ENCODE assay signal across 9 mouse cellular contexts in the genomic region with DNA sequence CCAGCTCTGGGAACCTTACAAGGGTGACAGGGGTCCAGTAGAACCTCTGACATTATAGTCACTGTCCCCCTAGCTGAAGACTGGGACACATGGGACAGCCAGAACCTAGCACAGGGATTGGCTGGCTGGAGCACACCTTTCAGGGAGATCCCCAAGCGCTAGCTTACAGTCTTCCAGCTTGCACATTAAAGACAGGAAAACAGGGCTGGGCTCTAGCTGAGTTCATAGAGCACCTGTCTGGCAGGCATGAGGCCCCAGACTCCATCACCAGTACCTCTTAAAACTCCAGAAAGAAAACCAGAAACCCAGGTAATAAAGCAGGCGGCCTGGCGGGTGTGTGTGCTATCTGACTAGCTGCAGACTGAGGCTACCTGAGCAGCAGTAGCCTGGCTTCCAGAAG. TPM values are rescaled to one million over a fixed set of nuclear protein-coding genes. Genes with fewer than 3 reads are reported as not detected.
DNase-seq lines count a peak whose midpoint lies in the region; ATAC-seq and TF ChIP-seq lines count a peak whose summit lies in the region.
"Had no signal": no experiment of that assay in that cellular context is flagged by ENCODE, and none has a peak within 500 bp of the region (broad histone marks: within the 10 kb centered on the region; RNA-seq: fewer than 3 reads in every experiment).

No protein-coding gene starts in this region.

- ATAC-seq in heart, embryonic 16.5 days (replicated peaks; ENCODE audit: extremely low read depth, insufficient read depth, low FRiP score): no peak
- no peak for ATAC-seq in liver, embryonic 16.5 days (ENCODE audit: low read depth)

- H3K4me1 ChIP-seq in heart, embryonic 10.5 days: peaks cover 71% of the 10 kb centered on the region
- H3K4me1 ChIP-seq in CH12.LX (ENCODE audit: control insufficient read depth in 1 of 2, insufficient read depth in 2 of 2): peaks cover 21 to 74% of the 10 kb centered on the region in 2 experiments
- peaks cover 59% of the 10 kb centered on the region for H3K4me1 ChIP-seq in heart, embryonic 16.5 days (ENCODE audit: control insufficient read depth, insufficient read depth, low read length)
- H3K4me1 ChIP-seq in liver, embryonic 16.5 days (ENCODE audit: control insufficient read depth, low read depth, low read length): peaks cover 52% of the 10 kb centered on the region

- TF ChIP-seq POLR2A in CH12.LX (IDR thresholded peaks at IDR 0.05; ENCODE audit: low read depth, low read length): no peak

- no peak for TF ChIP-seq RAD21 in CH12.LX (IDR thresholded peaks at IDR 0.05; ENCODE audit: low read depth, low read length)

- H3K79me2 ChIP-seq in CH12.LX (replicated peaks; ENCODE audit: control insufficient read depth, extremely low read depth, insufficient read depth, poor library complexity, severe bottlenecking): peaks cover 40% of the 10 kb centered on the region

- in situ Hi-C loops in CH12.LX (cut with MboI; ENCODE audit: low pct_ligation_motif_present, low pct_unique_long_range_greater_than_20kb, low sequenced_read_pairs): no loop called here

- peaks cover 45% of the 10 kb centered on the region for H3K36me3 ChIP-seq in heart, embryonic 10.5 days
- peaks cover 43 to 61% of the 10 kb centered on the region in 2 experiments for H3K36me3 ChIP-seq in CH12.LX (replicated peaks in 1 of 2; ENCODE audit: control insufficient read depth in 1 of 2, insufficient read depth in 1 of 2, low read length in 1 of 2)
- H3K36me3 ChIP-seq in heart, embryonic 16.5 days (ENCODE audit: control insufficient read depth, insufficient read depth): peaks cover 25% of the 10 kb centered on the region
- peaks cover 32% of the 10 kb centered on the region for H3K36me3 ChIP-seq in liver, embryonic 16.5 days (ENCODE audit: control insufficient read depth, insufficient read depth)

- H3K27me3 ChIP-seq in heart, embryonic 10.5 days (ENCODE audit: insufficient read depth, poor library complexity, severe bottlenecking): no peaks in the 10 kb centered on the region
- H3K27me3 ChIP-seq in CH12.LX (replicated peaks): no peaks in the 10 kb centered on the region
- H3K27me3 ChIP-seq in heart, embryonic 16.5 days (ENCODE audit: control insufficient read depth, insufficient read depth, low read length): no peaks in the 10 kb centered on the region
- H3K27me3 ChIP-seq in liver, embryonic 16.5 days (ENCODE audit: control insufficient read depth, insufficient read depth, low read depth, low read length): no peaks in the 10 kb centered on the region

- peak overlapping the region; percentile 64; the same call in 1 of the 2 replicates for H3K4me2 ChIP-seq in CH12.LX (ENCODE audit: insufficient read depth, low read depth, poor library complexity, severe bottlenecking)
- peak overlapping the region; percentile 84 for H3K4me2 ChIP-seq in heart, embryonic 16.5 days (ENCODE audit: low read depth, low read length)
- H3K4me2 ChIP-seq in liver, embryonic 16.5 days (ENCODE audit: low read depth, low read length): peak overlapping the region; percentile 80

- 96% methylated on average over 3 of the region's 3 CpGs for WGBS in heart, embryonic 10.5 days
- 86% methylated on average over 3 of the region's 3 CpGs for WGBS in heart, embryonic 16.5 days
- WGBS in liver, embryonic 16.5 days (ENCODE audit: insufficient replicate concordance): 78% methylated on average over 3 of the region's 3 CpGs

- peak overlapping the region; percentile 98; the same call in 1 of the 2 replicates for H3K27ac ChIP-seq in heart, embryonic 10.5 days
- H3K27ac ChIP-seq in CH12.LX (ENCODE audit: insufficient read depth, low read depth): no peak overlapping the region
- peak overlapping the region; percentile 86; the same call in 1 of the 2 replicates for H3K27ac ChIP-seq in heart, embryonic 16.5 days (ENCODE audit: low read length)
- peak overlapping the region; percentile 65 for H3K27ac ChIP-seq in liver, embryonic 16.5 days (ENCODE audit: low read length)

- H3K4me3 ChIP-seq in heart, embryonic 10.5 days: peak overlapping the region; percentile 95; the same call in 1 of the 2 replicates
- H3K4me3 ChIP-seq in CH12.LX (replicated peaks in 1 of 3; ENCODE audit: low read depth in 2 of 3, low read length in 2 of 3, poor library complexity in 1 of 3): peak overlapping the region in 1 of 3 experiments; percentile 85
- peak overlapping the region; percentile 95; the same call in 1 of the 2 replicates for H3K4me3 ChIP-seq in heart, embryonic 16.5 days (ENCODE audit: low read length)
- peak overlapping the region; percentile 93 for H3K4me3 ChIP-seq in liver, embryonic 16.5 days (ENCODE audit: low read depth, low read length)

- DNase-seq in heart, embryonic 10.5 days (ENCODE audit: low spot score): no peak
- no peak for DNase-seq in heart, adult 18-20 months
- DNase-seq in CH12.LX (ENCODE audit: extremely low read depth): no peak
- DNase-seq in frontal cortex, postnatal 10 days (ENCODE audit: low spot score in 2 of 2): no peak
- no peak for DNase-seq in gastrocnemius, postnatal 14 days
- DNase-seq in cerebellum, postnatal 4 days (ENCODE audit: low spot score in 2 of 2): no peak
- DNase-seq: spleen, adult 18-20 months had no signal

- dilution Hi-C loops in CH12.LX (cut with MboI; ENCODE audit: extremely low pct_ligation_motif_present, extremely low pct_unique_long_range_greater_than_20kb, low sequenced_read_pairs): no loop called here

- H3K9ac ChIP-seq in CH12.LX (ENCODE audit: insufficient read depth, low read depth): no peak overlapping the region; the same call in 1 of the 2 replicates
- H3K9ac ChIP-seq in heart, embryonic 16.5 days (ENCODE audit: low read length): peak overlapping the region; percentile 98
- H3K9ac ChIP-seq in liver, embryonic 16.5 days (ENCODE audit: low read depth, low read length): peak overlapping the region; percentile 97

- H3K9me3 ChIP-seq in heart, embryonic 10.5 days: no peaks in the 10 kb centered on the region
- H3K9me3 ChIP-seq in CH12.LX (replicated peaks; ENCODE audit: low read length): no peaks in the 10 kb centered on the region
- H3K9me3 ChIP-seq in heart, embryonic 16.5 days (replicated peaks; ENCODE audit: control insufficient read depth, low read length): no peaks in the 10 kb centered on the region
- H3K9me3 ChIP-seq in liver, embryonic 16.5 days (replicated peaks; ENCODE audit: control insufficient read depth, low read length): no peaks in the 10 kb centered on the region

- intact Hi-C loops in gastrocnemius, postnatal 14 days (cut with DNase I; ENCODE audit: low total_unique reads): no loop called here

- TF ChIP-seq EP300 in CH12.LX (IDR thresholded peaks at IDR 0.05; ENCODE audit: low read length): no peak

- TF ChIP-seq CTCF in CH12.LX (conservative IDR thresholded peaks at IDR 0.05 in 1 of 2, IDR thresholded peaks at IDR 0.05 in 1 of 2; ENCODE audit: low read depth in 2 of 2, low read length in 2 of 2): no peak

TF ChIP-seq in CH12.LX, 34 proteins besides CTCF, POLR2A, EP300 and RAD21 (continues in another document):
- TF ChIP-seq ZC3H11A (IDR thresholded peaks at IDR 0.05; ENCODE audit: low read depth, low read length): no peak

RNA-seq across cellular contexts. Expression of gene Mknk2, which starts 4.2 kb away (rescaled TPM):
- 90.8 and 92.0 TPM in 2 replicates for polyA plus RNA-seq in heart, embryonic 10.5 days (2016; fragmentation: Nextera tagmentation; extraction: Ambion mirVana)
- 100 to 1,000 TPM; 185 to 204 TPM for total RNA-seq in heart, adult 18-20 months (2021)
- total RNA-seq in CH12.LX (2012; rRNA removed) (91.5 and 110 TPM in 2 replicates), CH12.LX (2014; rRNA removed) (121 and 138 TPM in 2 replicates)
- polyA plus RNA-seq in CH12.LX (2012; ENCODE audit: insufficient read length, low read depth): 175 and 199 TPM in 2 replicates
- polyA plus RNA-seq in heart, embryonic 16.5 days (2015; fragmentation: Nextera tagmentation; extraction: Ambion mirVana): 82.1 and 92.8 TPM in 2 replicates
- 41.5 and 54.4 TPM in 2 replicates for polyA plus RNA-seq in liver, embryonic 16.5 days (2015; fragmentation: Nextera tagmentation; extraction: Ambion mirVana)
- total RNA-seq in gastrocnemius, postnatal 14 days (2021): 100 to 1,000 TPM; 167 to 186 TPM

RNA-seq across cellular contexts. Expression of gene Btbd2, which starts 16.8 kb away (rescaled TPM):
- polyA plus RNA-seq in heart, embryonic 10.5 days (2016; fragmentation: Nextera tagmentation; extraction: Ambion mirVana): 59.0 and 69.9 TPM in 2 replicates
- total RNA-seq in heart, adult 18-20 months (2021): 10 to 100 TPM; 43.2 to 46.1 TPM
- total RNA-seq in CH12.LX (2012; rRNA removed): 19.3 and 26.2 TPM in 2 replicates
- 10.0 and 11.1 TPM in 2 replicates for total RNA-seq in CH12.LX (2014; rRNA removed)
- 18.8 and 19.4 TPM in 2 replicates for polyA plus RNA-seq in CH12.LX (2012; ENCODE audit: insufficient read length, low read depth)
- polyA plus RNA-seq in heart, embryonic 16.5 days (2015; fragmentation: Nextera tagmentation; extraction: Ambion mirVana): 41.7 and 58.2 TPM in 2 replicates
- polyA plus RNA-seq in liver, embryonic 16.5 days (2015; fragmentation: Nextera tagmentation; extraction: Ambion mirVana): 2.8 and 5.1 TPM in 2 replicates
- total RNA-seq in gastrocnemius, postnatal 14 days (2021): 10 to 100 TPM; 30.1 to 34.4 TPM

RNA-seq across cellular contexts. Expression of gene Mob3a, which starts 28.1 kb away (rescaled TPM):
- 54.8 and 56.8 TPM in 2 replicates for polyA plus RNA-seq in heart, embryonic 10.5 days (2016; fragmentation: Nextera tagmentation; extraction: Ambion mirVana)
- 1 to 10 TPM; 7.5 to 8.0 TPM for total RNA-seq in heart, adult 18-20 months (2021)
- 56.9 and 71.7 TPM in 2 replicates for total RNA-seq in CH12.LX (2012; rRNA removed)
- total RNA-seq in CH12.LX (2014; rRNA removed): 65.2 and 71.4 TPM in 2 replicates
- 75.0 and 84.2 TPM in 2 replicates for polyA plus RNA-seq in CH12.LX (2012; ENCODE audit: insufficient read length, low read depth)
- polyA plus RNA-seq in heart, embryonic 16.5 days (2015; fragmentation: Nextera tagmentation; extraction: Ambion mirVana): 29.0 and 33.4 TPM in 2 replicates
- 26.1 and 27.4 TPM in 2 replicates for polyA plus RNA-seq in liver, embryonic 16.5 days (2015; fragmentation: Nextera tagmentation; extraction: Ambion mirVana)
- total RNA-seq in gastrocnemius, postnatal 14 days (2021): 1 to 10 TPM; 5.5 to 7.4 TPM

RNA-seq across cellular contexts. Expression of gene Izumo4, which starts 28.3 kb away (rescaled TPM):
- 12.8 and 14.4 TPM in 2 replicates for polyA plus RNA-seq in heart, embryonic 10.5 days (2016; fragmentation: Nextera tagmentation; extraction: Ambion mirVana)
- 1 to 10 TPM; 2.5 to 2.6 TPM for total RNA-seq in heart, adult 18-20 months (2021)
- total RNA-seq in CH12.LX (2012; rRNA removed) (8.1 and 9.6 TPM in 2 replicates), CH12.LX (2014; rRNA removed) (2.7 and 4.3 TPM in 2 replicates)
- polyA plus RNA-seq in CH12.LX (2012; ENCODE audit: insufficient read length, low read depth): 5.9 TPM in 2 replicates
- polyA plus RNA-seq in heart, embryonic 16.5 days (2015; fragmentation: Nextera tagmentation; extraction: Ambion mirVana): 11.2 and 13.2 TPM in 2 replicates
- polyA plus RNA-seq in liver, embryonic 16.5 days (2015; fragmentation: Nextera tagmentation; extraction: Ambion mirVana): 9.3 and 10.4 TPM in 2 replicates
- 1 to 10 TPM; 3.2 to 3.5 TPM for total RNA-seq in gastrocnemius, postnatal 14 days (2021)

RNA-seq across cellular contexts. Expression of gene Csnk1g2, which starts 51.1 kb away (rescaled TPM):
- polyA plus RNA-seq in heart, embryonic 10.5 days (2016; fragmentation: Nextera tagmentation; extraction: Ambion mirVana): 110 and 150 TPM in 2 replicates
- 100 to 1,000 TPM; 121 to 132 TPM for total RNA-seq in heart, adult 18-20 months (2021)
- 44.1 and 50.3 TPM in 2 replicates for total RNA-seq in CH12.LX (2012; rRNA removed)
- 44.3 and 50.1 TPM in 2 replicates for total RNA-seq in CH12.LX (2014; rRNA removed)
- polyA plus RNA-seq in CH12.LX (2012; ENCODE audit: insufficient read length, low read depth): 55.9 and 59.0 TPM in 2 replicates
- 50.7 and 103 TPM in 2 replicates for polyA plus RNA-seq in heart, embryonic 16.5 days (2015; fragmentation: Nextera tagmentation; extraction: Ambion mirVana)
- polyA plus RNA-seq in liver, embryonic 16.5 days (2015; fragmentation: Nextera tagmentation; extraction: Ambion mirVana): 5.0 and 9.8 TPM in 2 replicates
- 100 to 1,000 TPM in 1 of 2 experiments, 10 to 100 TPM in 1; 94.3 to 105 TPM for total RNA-seq in gastrocnemius, postnatal 14 days (2021)
